29 mouse cellular contexts compared by ENCODE assay signal in the genomic region with DNA sequence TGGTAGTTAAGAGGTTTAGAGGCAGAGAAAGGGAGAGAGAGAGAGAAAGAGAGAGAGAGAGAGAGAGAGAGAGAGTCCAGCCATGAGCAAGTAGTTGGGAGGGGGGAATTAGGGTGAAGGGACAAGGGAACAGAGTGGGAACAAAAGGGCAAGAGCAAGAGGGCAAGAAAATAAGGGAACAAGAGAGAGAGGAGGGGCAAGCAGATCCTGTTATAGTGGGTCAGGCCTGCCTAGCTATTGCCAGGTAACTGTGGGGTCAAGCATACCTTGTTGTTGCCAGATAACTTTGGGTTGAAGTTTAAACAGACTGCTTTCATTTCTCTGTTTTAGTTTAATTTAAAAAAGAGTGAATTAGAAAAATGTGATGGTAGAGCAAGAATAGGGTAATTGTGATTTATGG. TPM values are rescaled to one million over a fixed set of nuclear protein-coding genes. Genes with fewer than 3 reads are reported as not detected.
"Had no signal": no experiment of that assay in that cellular context is flagged by ENCODE, and none has a peak within 500 bp of the region (broad histone marks: within the 10 kb centered on the region; RNA-seq: fewer than 3 reads in every experiment).

No protein-coding gene starts in this region.

RNA-seq across cellular contexts. Expression of a gene that starts 44.4 kb away (rescaled TPM):
- polyA plus RNA-seq: limb, embryonic 10.5 days; limb, embryonic 11.5 days; limb, embryonic 12.5 days; limb, embryonic 13.5 days; limb, embryonic 14.5 days; limb, embryonic 15.5 days; liver, embryonic 11.5 days; liver, embryonic 12.5 days; liver, embryonic 13.5 days; liver, embryonic 14.5 days; liver, embryonic 15.5 days; liver, embryonic 16.5 days; lung, adult 2 months; lung, embryonic 14.5 days; lung, embryonic 15.5 days; lung, embryonic 16.5 days; lung, postnatal 0 days; macrophage; midbrain, embryonic 10.5 days; midbrain, embryonic 11.5 days; midbrain, embryonic 12.5 days; midbrain, embryonic 13.5 days; midbrain, embryonic 14.5 days; midbrain, embryonic 15.5 days; midbrain, embryonic 16.5 days; midbrain, postnatal 0 days; myocyte; neural tube, embryonic 11.5 days; neural tube, embryonic 12.5 days had no signal
